Mouse (Mus musculus) left cerebral cortex, adult 2 months (tissue): ENCODE measurements at regions not wholly inside any gene's neighbourhood (a gene's known extent, or its start where the extent isn't known, plus 50 kb on each side); places are given as distances from the start of the nearest gene placed in this dataset.

Experiments
- DNase-seq, 2 experiments: peaks; one replicate each; pipeline ENCODE4 v3.0.0; 2021 to 2022; ENCODE audit warnings: low spot score in 2 of 2, mixed read lengths in 1 of 2; ENCODE audit errors: extremely low spot score in 1 of 2
- H3K27ac ChIP-seq: fragments of 200-600 bp; 2 replicates; pipeline ENCODE4 v1.8.1; 2022
- H3K4me3 ChIP-seq: fragments of 200-600 bp; 2 replicates; pipeline ENCODE4 v1.8.1; 2022
- CTCF ChIP-seq: fragments of 200-600 bp; IDR thresholded peaks from 2 replicates; pipeline ENCODE4 v1.8.1; 2022; ENCODE audit warnings: antibody characterized with exemption, mild to moderate bottlenecking, moderate library complexity
- intact Hi-C: fragments of 180-260 bp; cut with DNase I; formaldehyde crosslinking; loops from one replicate; pipeline ENCODE4 v1.15.1; 2025

GRCm38 (mm10) chr10:118569424-118569823 lies 128.6 kb downstream of the Ifng start:
- intact Hi-C loops, result no loop called here

DNA sequence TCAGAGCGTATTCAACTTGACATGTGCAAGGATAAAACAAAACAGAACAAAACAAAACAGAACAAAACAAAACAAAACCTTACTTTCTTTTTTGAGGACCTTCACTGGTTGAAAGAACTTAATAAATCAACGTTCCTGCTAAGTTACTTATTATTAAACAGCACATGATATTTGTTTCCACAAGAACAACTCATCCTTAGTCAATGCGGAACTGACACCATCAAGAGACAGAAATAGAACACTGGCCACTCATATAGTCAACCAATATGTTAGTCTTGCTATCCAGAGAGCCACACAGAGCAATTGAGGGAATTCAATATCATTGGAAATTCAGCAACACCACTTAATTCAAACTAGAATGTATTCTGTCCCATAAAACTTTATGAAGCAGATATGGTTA lies 132.4 kb downstream of the Ifng start:
- DNase-seq, result no peak
- Histone ChIP-seq H3K27ac (no peak overlapping the region), H3K4me3 (no peak overlapping the region)
- intact Hi-C loops, result no loop called here
- TF ChIP-seq CTCF, result no peak

More at GRCm38 (mm10) chr10:118569424-118569823, 128.6 kb downstream of the Ifng start:
- Histone ChIP-seq H3K27ac (no peak overlapping the region), H3K4me3 (no peak overlapping the region)
- DNase-seq, result no peak
- TF ChIP-seq CTCF, result no peak

DNA sequence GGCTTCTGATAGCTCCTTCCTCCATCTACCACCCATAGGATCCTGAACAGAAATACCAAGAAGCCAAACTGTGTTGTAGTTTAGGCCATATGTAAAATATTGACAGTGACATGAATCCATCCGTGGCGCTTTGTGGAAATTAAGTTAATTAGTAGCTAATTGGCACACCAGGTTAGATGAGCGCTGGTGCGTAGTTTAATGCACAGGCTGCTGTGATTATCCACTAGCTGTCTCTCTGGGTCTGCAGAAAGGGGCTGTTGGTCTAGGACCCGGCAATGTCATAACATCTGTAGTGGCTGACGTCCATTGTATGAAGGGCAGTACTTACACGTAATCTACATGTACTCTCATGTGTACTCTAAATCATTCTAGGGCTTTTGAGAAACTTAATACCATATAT lies 134.7 kb downstream of the Ifng start:
- TF ChIP-seq CTCF, result no peak
- H3K4me3 ChIP-seq, result no peak overlapping the region
- H3K27ac ChIP-seq, result no peak overlapping the region
- no peak for DNase-seq
- intact Hi-C loops, result no loop called here

DNA sequence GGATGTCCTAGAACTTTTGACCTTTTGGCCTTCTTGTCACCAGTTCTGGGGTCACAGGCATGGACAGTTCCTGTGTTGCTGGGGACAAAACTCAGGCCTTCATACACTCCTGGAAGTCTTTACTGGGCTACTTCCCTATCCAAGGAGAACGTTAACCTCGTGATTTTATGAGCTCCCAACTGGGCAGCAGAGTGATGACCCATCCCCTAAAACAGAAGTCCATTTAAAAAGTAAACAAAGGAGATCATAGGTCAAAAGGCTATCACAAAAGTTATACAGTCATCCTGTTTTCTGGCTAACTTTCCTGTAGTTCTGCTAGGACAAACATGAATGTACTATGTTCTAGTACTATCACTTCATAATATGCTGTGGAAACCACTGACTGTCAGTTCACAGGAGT lies 140.5 kb downstream of the Ifng start:
- no peak for TF ChIP-seq CTCF
- Histone ChIP-seq H3K27ac (no peak overlapping the region), H3K4me3 (no peak overlapping the region)
- intact Hi-C loops, result no loop called here
- DNase-seq, result no peak

DNA sequence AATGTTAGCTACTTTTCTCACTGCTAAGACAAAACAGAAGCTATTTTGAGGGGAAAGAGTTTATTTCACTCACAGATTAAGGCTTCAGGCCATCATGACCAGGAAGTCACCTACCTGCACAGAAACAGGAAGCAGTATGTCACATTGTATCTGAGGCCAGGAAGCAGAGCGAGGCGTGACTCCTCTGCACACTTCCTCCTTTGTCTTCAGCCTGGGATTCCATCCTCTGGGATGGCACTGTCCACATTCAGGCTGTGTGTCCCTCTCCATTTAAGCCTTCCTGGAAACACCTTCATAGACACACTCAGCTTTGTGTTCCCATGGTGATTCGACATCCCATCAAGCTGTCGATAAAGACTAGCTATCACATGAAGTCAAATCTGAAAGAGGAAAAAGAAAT lies 145.0 kb downstream of the Ifng start:
- no peak for DNase-seq
- Histone ChIP-seq H3K27ac (no peak overlapping the region), H3K4me3 (no peak overlapping the region)
- intact Hi-C loops, result no loop called here
- TF ChIP-seq CTCF, result no peak

GRCm38 (mm10) chr10:118588198-118588597 lies 147.4 kb downstream of the Ifng start:
- H3K4me3 ChIP-seq, result no peak overlapping the region
- DNase-seq, result no peak
- intact Hi-C loops, result no loop called here
- no peak overlapping the region for H3K27ac ChIP-seq
- no peak for TF ChIP-seq CTCF

- TF ChIP-seq CTCF, result peak; percentile 99
- intact Hi-C loops, result loop anchor here (1.0 to 10.0 kb wide), 3 partner anchors 274 to 572 kb away; no protein-coding TSS in a partner anchor
- H3K27ac ChIP-seq, result no peak overlapping the region
- DNase-seq, result peak; percentile 80 to 86
- H3K4me3 ChIP-seq, result no peak overlapping the region
These were observed 152.0 kb downstream of the Ifng start for GRCm38 (mm10) chr10:118592648-118593368.

DNA sequence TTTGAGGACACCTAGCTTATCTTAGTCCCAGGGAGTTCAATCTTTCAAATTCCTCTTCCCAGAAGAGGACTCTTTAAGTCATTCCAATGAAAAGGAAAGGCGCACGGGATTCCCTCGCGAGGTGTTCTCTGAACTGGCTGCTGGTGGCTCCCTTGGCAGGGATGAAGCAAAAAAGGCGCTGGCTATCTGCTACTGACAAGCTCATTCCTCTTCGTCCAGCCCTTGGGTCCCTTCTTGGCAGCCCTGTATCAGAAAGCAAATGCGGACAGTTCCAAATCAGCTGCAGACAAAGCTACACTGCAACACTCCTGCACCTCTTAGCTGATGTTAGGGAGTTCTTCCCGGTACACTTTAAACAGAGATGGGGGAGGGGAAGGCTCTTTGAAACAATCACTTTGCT lies 155.4 kb downstream of the Ifng start:
- no peak for TF ChIP-seq CTCF
- Histone ChIP-seq H3K4me3 (no peak overlapping the region), H3K27ac (no peak overlapping the region)
- intact Hi-C loops, result loop anchor here (10.0 kb wide), 1 partner anchor 569 kb away; no protein-coding TSS in a partner anchor
- DNase-seq, result no peak

DNA sequence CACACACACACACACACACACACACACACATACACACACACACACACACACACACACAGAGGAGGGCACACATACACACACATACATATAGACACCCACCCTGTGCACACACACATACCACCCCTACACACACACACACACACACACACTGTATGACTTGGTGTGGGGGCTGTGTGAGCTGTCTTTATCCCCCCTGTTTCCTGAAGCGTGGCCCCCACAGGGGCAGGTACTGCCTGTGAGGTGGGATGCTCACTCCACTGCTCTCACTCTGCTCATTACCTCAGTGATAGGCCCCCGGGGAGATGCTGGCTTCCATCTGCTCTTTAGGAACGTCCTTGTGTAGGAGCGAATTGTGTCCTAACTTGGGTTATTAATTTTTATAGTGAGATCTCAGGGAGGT lies 157.7 kb downstream of the Ifng start:
- intact Hi-C loops, result loop anchor here (10.0 kb wide), 1 partner anchor 566 kb away; no protein-coding TSS in a partner anchor
- no peak for TF ChIP-seq CTCF
- Histone ChIP-seq H3K27ac (no peak overlapping the region), H3K4me3 (no peak overlapping the region)
- no peak for DNase-seq

DNA sequence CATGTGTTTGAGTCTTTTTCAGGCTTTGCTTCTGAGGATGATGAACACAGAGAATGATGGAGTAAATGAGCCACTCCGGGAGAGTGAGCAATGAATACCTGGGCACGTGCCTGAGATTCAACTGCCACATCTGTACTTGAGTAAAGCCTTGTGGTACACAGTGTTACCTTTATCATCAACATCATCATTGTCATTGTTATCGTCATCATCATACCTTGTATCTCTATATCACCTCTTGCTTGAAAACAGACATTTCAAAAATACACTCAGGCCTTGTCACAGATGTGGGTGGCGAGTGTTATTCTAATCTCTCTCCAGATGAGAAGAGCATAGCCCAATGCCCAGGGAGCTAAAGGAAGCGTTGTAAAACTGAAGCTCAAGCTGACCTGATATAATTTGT lies 158.4 kb downstream of the Ifng start:
- intact Hi-C loops, result loop anchor here (10.0 kb wide), 1 partner anchor 566 kb away; no protein-coding TSS in a partner anchor
- no peak overlapping the region for H3K4me3 ChIP-seq
- TF ChIP-seq CTCF, result no peak
- DNase-seq, result no peak
- no peak overlapping the region for H3K27ac ChIP-seq

DNA sequence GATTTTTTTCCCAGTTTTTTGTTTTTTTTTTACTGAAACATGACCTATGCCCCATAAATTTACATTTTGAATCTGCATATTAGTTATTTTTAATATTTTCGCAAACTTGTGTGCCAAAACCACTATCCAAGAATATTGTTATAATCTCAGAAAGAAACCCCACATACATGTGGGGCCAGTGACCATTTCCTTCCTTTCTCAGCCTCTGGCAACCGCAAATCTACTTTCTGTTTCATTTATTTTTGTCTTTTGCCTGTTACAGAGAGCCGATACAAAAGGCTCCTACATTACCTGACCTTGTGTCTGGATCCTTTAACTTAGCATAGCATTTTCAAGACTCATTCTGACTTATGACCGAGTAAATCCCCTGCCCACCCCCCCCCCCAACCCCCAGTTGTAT lies 158.8 kb downstream of the Ifng start:
- intact Hi-C loops, result loop anchor here (10.0 kb wide), 1 partner anchor 565 kb away; no protein-coding TSS in a partner anchor
- TF ChIP-seq CTCF, result no peak
- Histone ChIP-seq H3K4me3 (no peak overlapping the region), H3K27ac (no peak overlapping the region)
- DNase-seq, result no peak

- no peak overlapping the region for H3K4me3 ChIP-seq
- no peak overlapping the region for H3K27ac ChIP-seq
- no peak for TF ChIP-seq CTCF
- intact Hi-C loops, result no loop called here
- no peak for DNase-seq
These were observed 162.1 kb downstream of the Ifng start for GRCm38 (mm10) chr10:118602922-118603321.

DNA sequence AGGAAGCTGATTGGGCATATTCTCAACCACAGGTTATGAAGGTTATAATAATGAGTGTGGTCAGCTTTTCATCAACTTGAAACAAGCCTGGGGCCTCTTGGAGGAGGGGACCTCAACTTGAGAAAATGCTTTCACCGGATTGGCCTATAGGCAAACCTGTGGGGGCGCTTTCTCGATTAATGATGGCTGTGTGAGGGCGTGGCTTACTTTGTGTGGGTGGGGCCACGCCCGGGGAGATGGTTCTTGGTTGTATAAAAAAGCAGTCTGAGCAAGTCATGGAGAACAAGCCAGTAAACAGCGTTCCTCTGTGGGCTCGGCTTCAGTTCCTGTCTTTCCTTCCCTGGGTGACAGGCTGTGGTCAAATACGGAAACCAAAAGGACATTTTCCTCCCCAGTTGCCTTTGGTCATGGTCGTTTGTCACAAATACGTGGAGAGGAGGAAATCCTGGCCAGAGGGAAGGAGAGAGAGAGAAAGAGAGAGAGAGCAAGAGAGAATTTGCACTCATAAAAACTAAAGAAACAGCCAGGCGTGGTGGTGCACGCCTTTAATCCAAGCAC lies 163.1 kb downstream of the Ifng start:
- H3K4me3 ChIP-seq, result no peak overlapping the region
- DNase-seq, result no peak
- no peak for TF ChIP-seq CTCF

More for the DNA sequence above, 163.1 kb downstream of the Ifng start:
- intact Hi-C loops, result no loop called here
- no peak overlapping the region for H3K27ac ChIP-seq
